Mouse (Mus musculus) neural tube, embryonic 12.5 days (tissue): ENCODE data around the gene Methig1. TPM values are rescaled to one million over a fixed set of nuclear protein-coding genes. Genes with fewer than 3 reads are reported as not detected.
A peak's percentile ranks its signal among the peaks of the same experiment; 100 is the strongest.
"Not testable (repeated sequence)": the region's sequence is repeated elsewhere in the genome, so short reads cannot be mapped to it uniquely, and the experiment has no call there.

Experiments
- ATAC-seq: fragments of 200-750 bp; cut with Nextera tagmentation; 2 replicates; pipeline ENCODE4 v1.8.0; 2017; ENCODE audit warnings: low read depth, mild to moderate bottlenecking, moderate TSS enrichment, moderate library complexity; ENCODE audit not compliant: low FRiP score
- H3K27ac ChIP-seq: fragments of 300-500 bp; sonication (generic); 2 replicates; pipeline ENCODE4 v1.5.1; 2016
- H3K27me3 ChIP-seq: fragments of 300-500 bp; sonication (generic); replicated peaks from 2 replicates; pipeline ENCODE4 v1.6.1; 2016; ENCODE audit warnings: mild to moderate bottlenecking
- H3K36me3 ChIP-seq: fragments of 300-500 bp; sonication (generic); 2 replicates; pipeline ENCODE4 v1.6.1; 2016; ENCODE audit warnings: mild to moderate bottlenecking
- H3K4me1 ChIP-seq: fragments of 300-500 bp; sonication (generic); 2 replicates; pipeline ENCODE4 v1.6.1; 2016
- H3K4me2 ChIP-seq: fragments of 300-500 bp; sonication (generic); replicated peaks from 2 replicates; pipeline ENCODE4 v1.6.1; 2016; ENCODE audit warnings: mild to moderate bottlenecking
- H3K4me3 ChIP-seq: fragments of 300-500 bp; sonication (generic); 2 replicates; pipeline ENCODE4 v1.5.1; 2016
- H3K9ac ChIP-seq: fragments of 300-500 bp; sonication (generic); 2 replicates; pipeline ENCODE4 v1.6.1; 2016; ENCODE audit warnings: mild to moderate bottlenecking
- H3K9me3 ChIP-seq: fragments of 300-500 bp; sonication (generic); 2 replicates; pipeline ENCODE4 v1.6.1; 2016; ENCODE audit warnings: mild to moderate bottlenecking
- WGBS: fragments of 180-500 bp; shearing (Covaris S2); methylation state at CpG from one replicate; pipeline ENCODE4 v1.1.7; 2016; 5-methylcytosine and 5-hydroxymethylcytosine counted together
- polyA plus RNA-seq: library from polyadenylated mRNA; unstranded; fragments of >200 nt; fragmentation: Nextera tagmentation; extraction: Ambion mirVana; gene quantifications from 2 replicates; pipeline ENCODE4 v1.2.1, GENCODE M21; 2016

Methig1 gene
- 0.97 and 1.1 TPM in 2 replicates for polyA plus RNA-seq

DNA sequence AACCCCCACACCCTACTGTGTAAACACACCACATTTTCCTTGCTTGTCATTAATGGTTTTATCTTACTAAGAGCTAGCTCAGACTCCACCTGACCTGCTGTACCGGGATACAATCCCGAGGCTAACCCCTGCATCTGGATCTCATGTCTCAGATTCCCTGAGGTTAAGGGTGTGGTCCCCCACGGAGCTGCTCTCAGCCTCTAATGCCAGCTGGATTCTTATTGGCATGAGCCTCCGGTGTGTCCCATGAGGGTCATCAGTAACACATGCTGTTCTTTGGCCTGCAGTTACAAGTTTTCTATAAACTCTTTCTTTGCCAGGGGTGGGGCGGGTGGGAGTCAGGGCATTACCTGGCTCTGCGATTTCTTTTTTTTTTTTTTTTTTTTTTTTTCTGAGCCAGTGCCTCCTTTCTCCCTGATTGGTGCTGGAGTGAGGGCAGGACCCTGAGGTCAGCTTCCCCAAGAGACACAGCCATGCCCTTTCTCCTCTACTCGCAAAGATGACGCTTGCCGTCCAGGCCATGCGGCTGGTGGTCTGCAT, at the start of gene Methig1, which contains the start of gene Mettl7a2:
Gene Methig1, plus strand, starts transcription at position 439 of the 540 bp plus-strand sequence.
Gene Mettl7a2, plus strand, starts transcription at position 490 of the 540 bp plus-strand sequence.
- Histone ChIP-seq H3K4me1 (no peaks in the 10 kb centered on the region), H3K4me2 (no peak within 1 kb of the TSS), H3K9me3 (no peaks in the 10 kb centered on the region), H3K4me3 (no peak within 1 kb of the TSS), H3K9ac (no peak within 1 kb of the TSS), H3K27ac (no peak within 1 kb of the TSS), H3K27me3 (no peaks in the 10 kb centered on the region), H3K36me3 (no peaks in the 10 kb centered on the region)
- no peak for ATAC-seq
- WGBS: 86% methylated on average over 10 of the region's 10 CpGs

DNA sequence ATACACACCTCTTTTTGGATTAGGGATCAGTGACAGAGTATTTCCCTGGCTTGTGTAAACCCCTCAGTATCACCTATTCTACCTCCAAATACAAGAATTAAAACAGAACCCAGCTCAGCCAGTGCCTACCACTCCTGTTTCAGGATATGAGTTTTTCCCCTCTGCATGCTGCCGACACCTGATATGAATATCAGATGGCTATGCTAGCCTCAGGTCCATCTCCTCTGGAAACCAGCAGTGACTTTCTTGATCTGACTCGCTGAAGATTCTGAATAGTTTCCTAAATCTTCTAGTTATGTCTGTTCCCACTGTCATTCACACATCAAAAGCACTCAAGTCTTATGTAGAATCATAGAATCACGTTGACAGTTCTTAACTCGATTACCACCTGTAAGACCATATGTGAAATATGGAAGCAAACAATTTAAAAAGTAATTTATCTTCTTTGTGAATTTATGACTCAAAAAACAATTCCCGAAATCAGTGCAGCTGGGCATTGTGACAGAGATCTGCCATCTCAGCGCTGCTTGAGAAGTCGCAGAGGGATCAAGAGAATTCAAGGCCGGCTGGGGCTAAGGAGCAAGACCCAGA, 49.4 kb upstream of the Methig1 start:
- Histone ChIP-seq H3K9ac (no peak overlapping the region), H3K4me1 (no peaks in the 10 kb centered on the region; the same call in 1 of the 2 replicates), H3K27ac (no peak overlapping the region), H3K36me3 (no peaks in the 10 kb centered on the region), H3K4me3 (no peak overlapping the region), H3K9me3 (no peaks in the 10 kb centered on the region), H3K27me3 (no peaks in the 10 kb centered on the region), H3K4me2 (peak overlapping the region; percentile 70)
- 66% methylated on average over 8 of the region's 8 CpGs for WGBS
- no peak for ATAC-seq

DNA sequence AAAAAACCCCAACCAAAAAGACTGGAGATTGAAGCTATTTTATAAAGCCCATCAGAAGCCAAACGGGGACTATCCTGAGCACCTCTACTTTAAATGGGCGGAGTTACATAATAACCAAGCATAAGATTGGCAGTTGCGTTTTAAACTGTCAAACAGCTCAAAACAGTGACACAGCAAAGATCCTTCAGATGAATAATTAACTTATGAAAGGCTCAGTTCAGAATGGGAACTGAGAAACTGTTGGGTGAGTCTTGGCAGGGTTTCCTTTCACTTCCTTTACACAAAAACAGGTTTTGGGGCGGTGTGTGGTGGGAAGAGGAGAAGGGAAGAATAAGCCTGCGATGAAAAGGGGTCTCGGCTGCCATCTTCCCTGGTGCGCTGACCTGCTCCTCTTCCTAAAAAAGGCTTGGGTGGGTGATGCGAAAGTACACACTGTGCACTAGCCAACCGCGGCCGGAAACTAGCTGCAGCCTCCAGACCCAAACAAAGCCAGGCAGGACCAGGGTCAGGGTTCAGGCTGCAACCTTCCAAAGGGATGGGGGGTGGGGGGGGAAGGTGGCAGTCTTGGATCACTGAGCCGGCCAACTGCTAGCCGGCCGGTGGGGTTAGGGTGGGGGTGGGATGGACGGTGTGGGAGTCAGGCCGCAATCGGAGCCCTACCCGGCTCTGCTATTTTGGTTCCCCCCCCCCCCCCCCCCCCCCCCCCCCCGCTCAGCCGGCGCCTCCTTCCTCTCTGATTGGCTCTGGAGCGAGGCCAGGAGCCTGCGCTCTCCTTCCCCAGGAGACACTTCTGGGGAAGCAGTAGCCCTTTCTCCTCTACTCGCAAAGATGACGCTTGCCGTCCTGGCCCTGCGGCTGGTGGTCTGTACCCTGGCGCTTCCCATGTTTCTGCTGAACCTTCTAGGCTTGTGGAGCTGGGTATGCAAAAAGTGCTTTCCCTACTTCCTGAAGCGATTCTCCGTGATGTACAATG, 48.6 kb upstream of the Methig1 start, which contains the start of gene Mettl7a1:
Gene Mettl7a1, plus strand, starts transcription at position 122 of the 973 bp plus-strand sequence.
- Histone ChIP-seq H3K4me3 (peak within 1 kb of the TSS; percentile 46), H3K4me1 (no peaks in the 10 kb centered on the region; the same call in 1 of the 2 replicates), H3K9me3 (no peaks in the 10 kb centered on the region), H3K9ac (peak within 1 kb of the TSS; percentile 67), H3K27ac (0 out of 2 replicates have a peak within 1 kb of the TSS, but pooled peaks have one; percentile 22), H3K27me3 (no peaks in the 10 kb centered on the region), H3K36me3 (no peaks in the 10 kb centered on the region), H3K4me2 (peak within 1 kb of the TSS; percentile 70)
- ATAC-seq: peak; percentile 82
- 5% methylated on average over 25 of the region's 30 CpGs for WGBS

DNA sequence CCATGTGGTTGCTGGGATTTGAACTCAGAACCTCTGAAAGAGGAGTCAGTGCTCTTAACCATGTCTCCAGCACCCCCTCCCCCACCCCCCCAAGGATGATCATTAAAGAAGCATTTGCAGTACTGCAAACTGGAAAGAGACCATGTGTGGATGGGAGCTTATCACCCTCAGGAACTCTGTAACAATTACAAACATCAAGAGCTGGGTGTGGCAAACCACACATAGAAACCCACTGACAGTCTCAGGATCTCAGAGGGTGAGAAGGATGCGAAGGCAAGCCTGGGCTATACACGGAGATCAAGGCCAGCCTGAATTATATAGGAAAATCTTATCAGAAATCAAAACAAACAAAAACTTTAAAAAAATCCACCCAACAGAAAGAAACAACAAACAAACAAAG, 46.7 kb upstream of the Methig1 start:
- ATAC-seq: no peak
- Histone ChIP-seq H3K9me3 (no peaks in the 10 kb centered on the region), H3K27me3 (no peaks in the 10 kb centered on the region), H3K4me2 (no peak overlapping the region), H3K27ac (no peak overlapping the region), H3K9ac (no peak overlapping the region), H3K4me3 (no peak overlapping the region), H3K4me1 (no peaks in the 10 kb centered on the region; the same call in 1 of the 2 replicates), H3K36me3 (no peaks in the 10 kb centered on the region)
- WGBS: 82% methylated on average over 2 of the region's 2 CpGs

DNA sequence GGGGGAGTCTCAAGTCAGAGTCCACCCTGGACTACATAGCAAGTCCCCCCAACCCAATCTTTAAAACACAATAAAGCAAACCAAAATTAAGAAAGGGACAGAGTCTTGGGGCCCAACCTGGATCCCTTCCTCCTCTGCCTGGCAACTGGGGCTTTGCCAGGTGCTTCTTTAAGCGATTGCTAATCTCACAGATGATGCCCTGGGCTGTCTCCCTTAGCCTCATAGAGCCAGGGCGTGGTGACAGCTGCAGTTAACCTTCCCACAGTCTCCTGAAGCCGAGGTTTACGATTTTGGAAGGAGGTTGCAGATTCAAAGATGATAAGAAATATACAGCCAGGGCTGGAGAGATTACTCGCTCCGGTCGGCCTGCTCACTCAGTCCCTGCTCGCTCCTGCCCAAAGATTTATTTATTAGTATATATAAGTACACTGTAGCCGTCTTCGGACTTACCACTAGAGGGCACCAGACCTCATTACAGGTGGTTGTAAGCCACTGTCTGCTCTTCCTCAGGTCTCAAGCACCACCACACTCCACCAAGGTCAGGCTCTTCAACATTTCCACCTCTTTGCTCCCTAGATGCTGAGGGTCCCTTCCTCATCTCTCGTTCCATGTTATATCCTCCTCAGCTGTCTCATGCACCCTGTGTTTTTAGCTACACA, 45.4 kb upstream of the Methig1 start:
- not testable (repeated sequence) for H3K4me1 ChIP-seq, H3K4me2 ChIP-seq, ATAC-seq, H3K4me3 ChIP-seq, H3K9me3 ChIP-seq, H3K36me3 ChIP-seq, H3K27me3 ChIP-seq, H3K9ac ChIP-seq, H3K27ac ChIP-seq
- WGBS: 42% methylated on average over 11 of the region's 11 CpGs

DNA sequence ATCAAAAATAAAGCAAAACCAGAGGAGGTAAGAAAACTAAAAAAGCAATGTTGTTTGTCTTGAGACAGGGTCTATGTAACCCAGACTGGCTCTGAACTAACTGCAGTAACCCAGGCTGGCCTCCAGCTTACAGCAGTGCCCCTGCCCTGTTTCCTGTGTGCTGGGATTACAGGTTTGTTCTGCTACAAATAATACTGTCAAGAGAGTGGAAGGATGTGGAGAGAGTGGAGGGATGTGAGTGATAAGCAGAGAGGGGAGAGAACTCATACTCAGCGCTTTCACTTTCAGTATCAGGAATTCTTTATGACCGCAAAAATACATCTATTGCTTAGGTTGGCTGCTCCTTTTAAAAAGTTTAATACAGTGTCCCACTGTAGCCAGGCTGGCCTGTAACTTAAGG, 40.6 kb upstream of the Methig1 start:
- ATAC-seq: no peak
- Histone ChIP-seq H3K4me1 (no peaks in the 10 kb centered on the region), H3K36me3 (no peaks in the 10 kb centered on the region; the same call in 1 of the 2 replicates), H3K9ac (no peak overlapping the region), H3K9me3 (no peaks in the 10 kb centered on the region), H3K4me2 (no peak overlapping the region), H3K4me3 (no peak overlapping the region), H3K27ac (no peak overlapping the region), H3K27me3 (no peaks in the 10 kb centered on the region)
- 93% methylated on average over 2 of the region's 2 CpGs for WGBS

DNA sequence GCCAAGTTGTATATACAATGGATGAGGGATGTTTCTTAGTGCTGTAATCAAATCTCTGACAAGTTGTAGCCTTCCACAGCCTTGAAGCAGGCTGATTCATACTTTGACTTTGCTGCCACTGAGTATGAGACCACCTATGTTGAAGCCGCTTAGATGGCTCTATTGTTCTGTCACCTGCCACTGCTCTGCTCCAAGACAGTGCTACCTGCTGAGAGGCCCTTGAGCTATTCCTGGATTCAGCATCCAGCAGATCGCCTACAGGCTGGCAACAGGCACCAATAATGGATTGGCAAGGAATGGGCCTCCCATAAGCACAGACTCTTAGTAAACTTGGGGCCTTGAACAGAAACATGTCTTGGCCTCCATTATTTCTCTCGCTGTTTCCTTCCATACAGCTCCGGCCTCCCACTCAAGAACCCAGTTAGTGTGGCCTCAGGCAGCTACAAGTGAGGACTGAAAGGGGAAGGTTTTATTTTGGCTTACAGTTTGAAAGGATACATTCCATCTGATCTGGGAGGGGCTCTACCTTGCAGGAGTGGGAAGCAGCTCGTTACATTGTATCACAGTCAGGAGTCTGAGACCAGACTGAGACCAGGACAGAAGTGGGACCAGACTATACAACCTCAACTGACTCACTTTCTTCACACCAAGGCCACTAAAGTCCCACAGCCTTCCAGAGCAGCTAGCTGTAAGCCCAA, 38.4 kb upstream of the Methig1 start:
- Histone ChIP-seq H3K4me1 (no peaks in the 10 kb centered on the region), H3K9ac (no peak overlapping the region), H3K9me3 (no peaks in the 10 kb centered on the region), H3K27ac (no peak overlapping the region), H3K4me2 (no peak overlapping the region), H3K4me3 (no peak overlapping the region), H3K36me3 (no peaks in the 10 kb centered on the region; the same call in 1 of the 2 replicates), H3K27me3 (no peaks in the 10 kb centered on the region)
- ATAC-seq: no peak
- 89% methylated on average over 5 of the region's 5 CpGs for WGBS

DNA sequence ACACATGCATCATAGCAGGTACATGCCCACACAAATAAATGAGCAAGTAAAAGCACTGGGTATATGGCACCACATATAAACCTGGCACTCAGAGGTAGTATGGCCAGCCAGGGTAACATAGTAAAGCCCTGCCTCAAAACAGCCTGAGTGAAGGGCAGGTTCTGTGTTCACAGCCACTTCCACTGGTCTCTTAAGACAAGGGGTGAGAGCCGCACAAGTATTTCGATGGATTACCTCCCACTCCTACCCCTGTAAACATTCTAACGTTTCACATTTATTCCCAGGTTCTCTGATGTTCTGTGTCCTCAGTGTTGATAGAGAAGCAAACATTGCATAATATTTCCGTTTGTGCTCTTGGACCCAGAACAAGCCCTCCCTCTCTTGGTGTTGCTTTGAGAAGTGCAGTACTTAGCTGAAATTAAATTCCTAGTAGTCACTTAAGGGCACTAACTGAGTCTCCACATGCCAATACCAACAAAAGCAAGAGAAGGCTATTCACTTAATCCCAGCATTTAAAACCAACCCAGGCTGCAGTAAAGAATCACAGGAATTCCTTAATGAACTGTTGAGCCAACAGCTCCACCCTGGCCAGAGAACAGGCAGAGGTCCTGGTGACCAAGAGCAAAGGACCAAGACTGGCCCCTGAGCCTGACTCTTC, 34.8 kb upstream of the Methig1 start:
- not testable (repeated sequence) for H3K27ac ChIP-seq, H3K9ac ChIP-seq, H3K36me3 ChIP-seq, H3K4me2 ChIP-seq, ATAC-seq, H3K27me3 ChIP-seq, H3K4me1 ChIP-seq, H3K9me3 ChIP-seq, H3K4me3 ChIP-seq
- WGBS: 90% methylated on average over 4 of the region's 4 CpGs

DNA sequence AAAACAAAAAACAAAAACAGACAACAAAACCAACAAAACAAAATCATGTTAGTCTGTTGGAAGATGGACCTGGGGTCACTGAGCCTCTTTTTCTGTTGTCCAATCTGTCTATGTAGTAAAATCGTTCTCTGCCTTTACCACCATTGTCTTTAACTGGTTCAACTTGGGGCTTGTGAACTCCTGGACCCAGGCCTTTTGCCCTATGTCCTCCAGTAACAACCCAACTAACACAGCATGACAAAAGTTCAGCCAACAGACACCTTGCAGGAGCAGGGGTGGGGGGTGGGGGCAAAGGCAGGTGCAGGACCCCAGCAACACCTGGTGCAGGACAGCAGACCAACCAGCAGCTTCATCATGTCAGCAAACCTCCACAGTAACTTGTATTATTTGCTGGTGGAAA, 33.1 kb upstream of the Methig1 start:
- no peaks in the 10 kb centered on the region for H3K27me3 ChIP-seq
- no peak overlapping the region for H3K27ac ChIP-seq
- no peaks in the 10 kb centered on the region for H3K4me1 ChIP-seq
- H3K4me2 ChIP-seq: no peak overlapping the region
- no peaks in the 10 kb centered on the region for H3K36me3 ChIP-seq
- no peak for ATAC-seq
- H3K9ac ChIP-seq: no peak overlapping the region
- H3K9me3 ChIP-seq: no peaks in the 10 kb centered on the region
- H3K4me3 ChIP-seq: no peak overlapping the region
- 68% methylated on average over 1 of the region's 1 CpGs for WGBS

DNA sequence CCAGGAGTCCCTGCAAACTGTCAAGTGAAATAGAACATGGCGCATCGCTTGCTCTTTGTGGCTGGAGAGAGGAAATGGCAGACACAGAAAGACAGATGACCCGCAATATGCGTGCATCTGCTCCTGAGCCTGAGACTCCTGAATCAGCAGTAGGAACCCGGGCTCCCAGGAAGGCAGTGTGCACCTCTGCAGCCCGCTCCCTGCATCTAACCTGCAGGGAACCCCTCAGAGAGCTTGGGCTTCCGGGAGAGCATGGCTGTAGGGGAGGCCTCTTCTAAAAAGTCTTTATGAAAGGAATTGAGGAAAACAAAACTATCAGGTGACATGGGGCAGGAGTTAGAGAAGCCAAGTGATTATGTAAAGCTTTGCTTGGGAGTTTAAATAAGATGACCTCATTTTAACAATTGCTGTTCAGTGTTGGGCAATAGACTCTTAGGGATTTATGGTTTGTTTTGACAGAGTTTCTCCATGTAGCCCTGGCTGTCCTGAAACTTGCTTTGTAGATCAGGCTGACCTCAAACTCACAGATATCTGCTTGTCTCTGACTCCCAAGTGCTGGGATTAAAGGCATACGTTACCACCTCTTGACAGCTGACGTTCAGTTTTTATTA, 32.5 kb upstream of the Methig1 start:
- no peaks in the 10 kb centered on the region for H3K4me1 ChIP-seq
- H3K4me3 ChIP-seq: no peak overlapping the region
- no peak for ATAC-seq
- H3K36me3 ChIP-seq: no peaks in the 10 kb centered on the region
- no peak overlapping the region for H3K27ac ChIP-seq
- 77% methylated on average over 9 of the region's 9 CpGs for WGBS
- no peak overlapping the region for H3K9ac ChIP-seq
- no peaks in the 10 kb centered on the region for H3K27me3 ChIP-seq
- no peaks in the 10 kb centered on the region for H3K9me3 ChIP-seq
- no peak overlapping the region for H3K4me2 ChIP-seq

DNA sequence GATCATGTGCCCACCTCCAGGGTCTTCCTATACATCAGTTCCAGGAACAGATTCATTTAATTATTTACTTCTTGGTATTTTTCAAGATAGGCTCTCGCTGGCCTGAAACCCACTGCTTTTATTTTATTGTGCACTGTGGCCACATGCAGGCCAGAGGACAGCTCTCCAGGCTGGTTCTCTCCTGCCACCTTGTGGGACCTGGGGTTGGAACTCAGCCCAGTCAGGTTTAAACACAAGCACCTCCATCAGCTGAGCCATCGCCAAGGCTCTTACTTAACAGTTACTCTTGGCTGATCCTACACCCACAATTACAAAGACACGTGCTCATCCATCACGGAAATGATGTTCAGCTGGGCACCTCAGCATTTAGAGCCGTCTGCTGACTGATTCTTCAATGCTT, 31.8 kb upstream of the Methig1 start:
- no peak overlapping the region for H3K4me2 ChIP-seq
- no peak overlapping the region for H3K27ac ChIP-seq
- no peaks in the 10 kb centered on the region for H3K9me3 ChIP-seq
- no peaks in the 10 kb centered on the region for H3K36me3 ChIP-seq
- H3K4me1 ChIP-seq: no peaks in the 10 kb centered on the region
- ATAC-seq: no peak
- no peak overlapping the region for H3K9ac ChIP-seq
- H3K4me3 ChIP-seq: no peak overlapping the region
- 52% methylated on average over 5 of the region's 5 CpGs for WGBS
- H3K27me3 ChIP-seq: no peaks in the 10 kb centered on the region
